In genomic region chr6:134152539-134152938, GRCm38 (mm10) we compare ENCODE assay signal across 10 mouse cellular contexts.
DNase-seq lines count a peak whose midpoint lies in the region; TF ChIP-seq lines count a peak whose summit lies in the region.
"Had no signal": no experiment of that assay in that cellular context is flagged by ENCODE, and none has a peak within 500 bp of the region (broad histone marks: within the 10 kb centered on the region; RNA-seq: fewer than 3 reads in every experiment).

No protein-coding gene starts in this region.

- no peak for TF ChIP-seq EP300 in heart, adult 2 months (IDR thresholded peaks at IDR 0.05; ENCODE audit: insufficient read depth, low read depth, low read length)

- H3K4me3 ChIP-seq in heart, adult 2 months, result no peak overlapping the region
- H3K4me3 ChIP-seq in left cerebral cortex, adult 2 months, result no peak overlapping the region
- no peak overlapping the region for H3K4me3 ChIP-seq in spleen, adult 2 months (ENCODE audit: extremely low read depth, insufficient read depth, insufficient read length)
- H3K4me3 ChIP-seq: forebrain, embryonic 15.5 days; hindbrain, embryonic 15.5 days had no signal

- peak overlapping the region; percentile 80 for H3K27ac ChIP-seq in heart, adult 2 months
- peak overlapping the region; percentile 89 for H3K27ac ChIP-seq in left cerebral cortex, adult 2 months
- peak overlapping the region; percentile 48; the same call in 1 of the 2 replicates for H3K27ac ChIP-seq in spleen, adult 2 months (ENCODE audit: insufficient read depth, low read length)
- H3K27ac ChIP-seq: forebrain, embryonic 15.5 days; hindbrain, embryonic 15.5 days had no signal

- peaks cover 11% of the 10 kb centered on the region for H3K4me1 ChIP-seq in heart, adult 2 months (ENCODE audit: control insufficient read depth, insufficient read depth, low read length)
- H3K4me1 ChIP-seq in spleen, adult 2 months (ENCODE audit: control insufficient read depth, insufficient read depth, insufficient read length), result peaks cover 9% of the 10 kb centered on the region; the same call in 1 of the 2 replicates

- H3K27me3 ChIP-seq in heart, adult 2 months (ENCODE audit: control insufficient read depth, insufficient read depth, low read length), result no peaks in the 10 kb centered on the region
- no peaks in the 10 kb centered on the region for H3K27me3 ChIP-seq in spleen, adult 2 months (ENCODE audit: control insufficient read depth, insufficient read depth, low read length)
- H3K27me3 ChIP-seq: forebrain, embryonic 15.5 days; hindbrain, embryonic 15.5 days had no signal

- TF ChIP-seq CTCF in heart, adult 2 months (IDR thresholded peaks at IDR 0.05), result no peak
- TF ChIP-seq CTCF in left cerebral cortex, adult 2 months (IDR thresholded peaks at IDR 0.05), result no peak
- TF ChIP-seq CTCF in spleen, adult 2 months (IDR thresholded peaks at IDR 0.05; ENCODE audit: extremely low read depth, insufficient read depth, insufficient read length, insufficient replicate concordance), result no peak

- TF ChIP-seq POLR2A in heart, adult 2 months (IDR thresholded peaks at IDR 0.05; ENCODE audit: insufficient read depth, low read depth, low read length), result no peak
- no peak for TF ChIP-seq POLR2A in spleen, adult 2 months (IDR thresholded peaks at IDR 0.05; ENCODE audit: low read depth, low read length)

- no peak for DNase-seq in heart, adult 2 months
- DNase-seq in heart, postnatal 25 days (ENCODE audit: low spot score), result no peak
- DNase-seq in left cerebral cortex, adult 2 months (ENCODE audit: extremely low spot score in 1 of 2, low spot score in 2 of 2), result no peak
- no peak for DNase-seq in left cerebral cortex, postnatal 14 days (ENCODE audit: low spot score in 2 of 2)
- no peak for DNase-seq in spleen, adult 2 months (ENCODE audit: low read depth in 1 of 2, low spot score in 2 of 2)
- no peak for DNase-seq in spleen, adult 18-20 months
- DNase-seq in spleen, postnatal 10 days (ENCODE audit: low spot score in 2 of 2), result no peak
- no peak for DNase-seq in embryo, embryonic 10 days (ENCODE audit: low spot score)

- H3K79me2 ChIP-seq in heart, adult 2 months (replicated peaks; ENCODE audit: control insufficient read depth, insufficient read depth, low read length), result peaks cover 2% of the 10 kb centered on the region; the same call in 1 of the 2 replicates

- whole genome bisulfite sequencing in heart, adult 2 months, result 58% methylated on average over 6 of the region's 6 CpGs
- 77% methylated on average over 6 of the region's 6 CpGs for WGBS in spleen, adult 2 months

- no peaks in the 10 kb centered on the region; the same call in 1 of the 2 replicates for H3K36me3 ChIP-seq in heart, adult 2 months (ENCODE audit: control insufficient read depth, insufficient read depth, low read length)
- H3K36me3 ChIP-seq in spleen, adult 2 months (ENCODE audit: control insufficient read depth, insufficient read depth, low read length), result no peaks in the 10 kb centered on the region
- H3K36me3 ChIP-seq: forebrain, embryonic 15.5 days; hindbrain, embryonic 15.5 days had no signal

- intact Hi-C loops in heart, adult 2 months (cut with DNase I), result loop anchor here (2.0 to 5.0 kb wide), 3 partner anchors 16 to 115 kb away; partner anchors contain the start of gene Etv6
- intact Hi-C loops in heart, postnatal 25 days (cut with DNase I), result loop anchor here (5.0 kb wide), 2 partner anchors 35 to 235 kb away; no protein-coding TSS in a partner anchor
- intact Hi-C loops in left cerebral cortex, adult 2 months (cut with DNase I), result loop anchor here (2.0 kb wide), 1 partner anchor 66 kb away; no protein-coding TSS in a partner anchor
- intact Hi-C loops in left cerebral cortex, postnatal 14 days (cut with DNase I), result loop anchor here (5.0 kb wide), 1 partner anchor 115 kb away; the partner anchor contains the start of gene Etv6

- peak overlapping the region; percentile 4; the same call in 1 of the 2 replicates for H3K9ac ChIP-seq in heart, adult 2 months (ENCODE audit: low read depth, low read length)
- H3K9ac ChIP-seq: forebrain, embryonic 15.5 days; hindbrain, embryonic 15.5 days had no signal
